Mouse (Mus musculus) CH12.LX (cell line): Measurements from ENCODE around the gene Shank3. TPM values are rescaled to one million over a fixed set of nuclear protein-coding genes. Genes with fewer than 3 reads are reported as not detected.

ENCODE experiments used
- DNase-seq: peaks from one replicate; pipeline ENCODE4 v3.0.0-alpha.2; 2013; ENCODE audit errors: extremely low read depth
- H3K27ac ChIP-seq: 2 replicates; pipeline ENCODE4 v1.5.1; 2012; ENCODE audit warnings: low read depth, mild to moderate bottlenecking, control low read depth, moderate library complexity; ENCODE audit not compliant: insufficient read depth
- H3K27me3 ChIP-seq: replicated peaks from 2 replicates; pipeline ENCODE3; 2012; ENCODE audit warnings: inconsistent platforms
- H3K36me3 ChIP-seq, 2 experiments: replicated peaks in 1 of 2; 2 replicates each; pipeline versions ENCODE3 to v1.6.1; 2012; ENCODE audit warnings: inconsistent platforms in 1 of 2, low read length in 1 of 2, mild to moderate bottlenecking in 1 of 2, mixed read lengths in 1 of 2, moderate library complexity in 1 of 2; ENCODE audit not compliant: control insufficient read depth in 1 of 2, insufficient read depth in 1 of 2
- H3K4me1 ChIP-seq, 2 experiments: 2 replicates each; pipeline ENCODE4 v1.6.1; 2012; ENCODE audit warnings: inconsistent platforms in 1 of 2, moderate library complexity in 1 of 2; ENCODE audit not compliant: insufficient read depth in 2 of 2, control insufficient read depth in 1 of 2
- H3K4me2 ChIP-seq: 2 replicates; pipeline ENCODE4 v1.6.1; 2012; ENCODE audit warnings: low read depth, mild to moderate bottlenecking, control low read depth; ENCODE audit not compliant: poor library complexity, insufficient read depth, severe bottlenecking
- H3K4me3 ChIP-seq, 3 experiments: fragments of 150-350 bp in 1 of 3; sonication (generic) in 1 of 3; replicated peaks in 1 of 3; 2 replicates each; pipeline versions ENCODE3 to v1.5.1; 2011 to 2012; ENCODE audit warnings: low read depth in 2 of 3, low read length in 2 of 3, mild to moderate bottlenecking in 2 of 3, moderate library complexity in 2 of 3, control low read depth in 1 of 3, improper control_type of control experiment in 1 of 3, inconsistent platforms in 1 of 3, mixed read lengths in 1 of 3; ENCODE audit not compliant: poor library complexity in 1 of 3
- H3K79me2 ChIP-seq: replicated peaks from 2 replicates; pipeline ENCODE4 v1.6.1; 2012; ENCODE audit warnings: mild to moderate bottlenecking, moderate library complexity; ENCODE audit not compliant: control insufficient read depth, poor library complexity, insufficient read depth, severe bottlenecking; ENCODE audit errors: extremely low read depth
- H3K9ac ChIP-seq: 2 replicates; pipeline ENCODE4 v1.6.1; 2012; ENCODE audit warnings: low read depth, mild to moderate bottlenecking, control low read depth, moderate library complexity; ENCODE audit not compliant: insufficient read depth
- H3K9me3 ChIP-seq: replicated peaks from 2 replicates; pipeline ENCODE3; 2012; ENCODE audit warnings: low read length, inconsistent platforms, mixed read lengths
- CHD1 ChIP-seq: IDR thresholded peaks from 2 replicates; pipeline ENCODE4 v1.6.1; 2012; ENCODE audit warnings: low read depth, low read length, improper control_type of control experiment, inconsistent platforms
- CTCF ChIP-seq, 2 experiments: IDR thresholded peaks in 1 of 2; conservative IDR thresholded peaks in 1 of 2; 2 replicates each; pipeline ENCODE4 v1.5.1; 2011 to 2012; ENCODE audit warnings: low read depth in 2 of 2, low read length in 2 of 2, improper control_type of control experiment in 1 of 2, inconsistent platforms in 1 of 2, mild to moderate bottlenecking in 1 of 2, moderate library complexity in 1 of 2
- ETS1 ChIP-seq: conservative IDR thresholded peaks from 2 replicates; pipeline ENCODE4 v1.6.1; 2012; ENCODE audit warnings: low read depth, mild to moderate bottlenecking, inconsistent platforms, low read length, improper control_type of control experiment, moderate library complexity
- GABPA ChIP-seq: IDR thresholded peaks from 2 replicates; pipeline ENCODE4 v1.6.1; 2012; ENCODE audit warnings: low read depth, low read length, improper control_type of control experiment, inconsistent platforms; ENCODE audit not compliant: insufficient replicate concordance
- IRF4 ChIP-seq: IDR thresholded peaks from 2 replicates; pipeline ENCODE4 v1.6.1; 2014; ENCODE audit warnings: low read depth, mild to moderate bottlenecking, inconsistent platforms, low read length, improper control_type of control experiment
- JUN ChIP-seq: IDR thresholded peaks from 2 replicates; pipeline ENCODE4 v1.6.1; 2011; ENCODE audit warnings: low read depth, mild to moderate bottlenecking, low read length, improper control_type of control experiment, moderate library complexity; ENCODE audit not compliant: insufficient read depth
- JUND ChIP-seq: conservative IDR thresholded peaks from 2 replicates; pipeline ENCODE4 v1.6.1; 2011; ENCODE audit warnings: low read depth, low read length, improper control_type of control experiment
- KAT2A ChIP-seq: IDR thresholded peaks from 2 replicates; pipeline ENCODE4 v1.6.1; 2012; ENCODE audit warnings: low read length, improper control_type of control experiment, inconsistent platforms; ENCODE audit not compliant: insufficient replicate concordance
- MAFK ChIP-seq: IDR thresholded peaks from 2 replicates; pipeline ENCODE4 v1.6.1; 2011; ENCODE audit warnings: low read length, improper control_type of control experiment; ENCODE audit not compliant: insufficient replicate concordance
- MYC ChIP-seq: IDR thresholded peaks from 2 replicates; pipeline ENCODE4 v1.6.1; 2011; ENCODE audit warnings: low read depth, mild to moderate bottlenecking, improper control_type of control experiment, low read length
- PAX5 ChIP-seq: IDR thresholded peaks from 2 replicates; pipeline ENCODE4 v1.6.1; 2012; ENCODE audit warnings: low read length, inconsistent platforms, mixed read lengths
- POLR2AphosphoS2 ChIP-seq: IDR thresholded peaks from 2 replicates; pipeline ENCODE4 v1.6.1; 2011; ENCODE audit warnings: low read depth, low read length, improper control_type of control experiment
- RAD21 ChIP-seq: IDR thresholded peaks from 2 replicates; pipeline ENCODE4 v1.6.1; 2011; ENCODE audit warnings: low read depth, mild to moderate bottlenecking, low read length, improper control_type of control experiment, moderate library complexity
- SMC3 ChIP-seq: IDR thresholded peaks from 2 replicates; pipeline ENCODE4 v1.6.1; 2011; ENCODE audit warnings: low read depth, low read length, improper control_type of control experiment
- TBP ChIP-seq: conservative IDR thresholded peaks from 2 replicates; pipeline ENCODE4 v1.6.1; 2011; ENCODE audit warnings: low read depth, low read length, improper control_type of control experiment
- UBTF ChIP-seq: IDR thresholded peaks from 2 replicates; pipeline ENCODE4 v1.6.1; 2012; ENCODE audit warnings: low read depth, mild to moderate bottlenecking, inconsistent platforms, low read length, improper control_type of control experiment, moderate library complexity
- ZNF384 ChIP-seq: IDR thresholded peaks from 2 replicates; pipeline ENCODE4 v1.6.1; 2012; ENCODE audit warnings: low read depth, low read length, improper control_type of control experiment, inconsistent platforms
- dilution Hi-C: fragments of 300-500 bp; cut with MboI; formaldehyde crosslinking; loops from 2 replicates; pipeline ENCODE4 v1.14.3; 2020; ENCODE audit warnings: low sequenced_read_pairs; ENCODE audit not compliant: extremely low pct_unique_long_range_greater_than_20kb, extremely low pct_ligation_motif_present
- in situ Hi-C: fragments of 300-500 bp; cut with MboI; formaldehyde crosslinking; loops from 3 replicates; pipeline ENCODE4 v1.14.3; 2019; ENCODE audit warnings: low sequenced_read_pairs, low pct_ligation_motif_present, low pct_unique_long_range_greater_than_20kb, mixed read lengths
- polyA plus RNA-seq: library from polyadenylated mRNA; unstranded; fragments of >175 nt; gene quantifications from 2 replicates; pipeline ENCODE4 v1.2.1, GENCODE M21; 2012; ENCODE audit warnings: low read depth; ENCODE audit not compliant: insufficient read length
- total RNA-seq, 2 experiments: library from RNA; depleted of rRNA; stranded (reverse); fragments of 300-350 nt in 1 of 2; fragments of >200 nt in 1 of 2; gene quantifications; 2 replicates each; pipeline ENCODE4 v1.2.3; 2012 to 2014

The Shank3 gene
- total and polyA plus RNA-seq, 3 experiments: not detected

GRCm38 (mm10) chr15:89454857-89455256 lies 44.6 kb upstream of the Shank3 start:
- dilution Hi-C loops: no loop called here

GRCm38 (mm10) chr15:89455642-89456041 lies 43.8 kb upstream of the Shank3 start:
- TF ChIP-seq IRF4 (no peak), JUN (no peak), ZNF384 (no peak), POLR2AphosphoS2 (no peak), KAT2A (no peak), MYC (no peak), RAD21 (no peak)
- TF ChIP-seq, all 38 proteins: peak for 0
- no peak for DNase-seq
- no peak overlapping the region for H3K4me2 ChIP-seq
- H3K9me3 ChIP-seq: peaks cover 7% of the 10 kb centered on the region
- H3K79me2 ChIP-seq: no peaks in the 10 kb centered on the region
- H3K9ac ChIP-seq: no peak overlapping the region
- peaks cover 62% of the 10 kb centered on the region for H3K27me3 ChIP-seq
- in situ Hi-C loops: no loop called here
- no peak overlapping the region for H3K4me3 ChIP-seq
- peaks cover 3 to 5% of the 10 kb centered on the region in 2 experiments for H3K4me1 ChIP-seq
- dilution Hi-C loops: no loop called here
- H3K27ac ChIP-seq: no peak overlapping the region
- H3K36me3 ChIP-seq: no peaks in the 10 kb centered on the region

More at GRCm38 (mm10) chr15:89454857-89455256, 44.6 kb upstream of the Shank3 start:
- H3K9ac ChIP-seq: no peak overlapping the region
- no peaks in the 10 kb centered on the region for H3K79me2 ChIP-seq
- TF ChIP-seq IRF4 (no peak), POLR2AphosphoS2 (no peak), CTCF (conservative IDR thresholded peaks at IDR 0.05 in 1 of 2, IDR thresholded peaks at IDR 0.05 in 1 of 2; ENCODE audit: low read depth in 2 of 2, low read length in 2 of 2) (no peak), RAD21 (no peak), SMC3 (no peak), PAX5 (no peak), ZNF384 (no peak), CHD1 (no peak), UBTF (no peak), TBP (no peak), JUND (no peak), MAFK (no peak), ETS1 (no peak), GABPA (no peak)
- TF ChIP-seq, all 38 proteins: peak for 0
- in situ Hi-C loops: no loop called here
- Histone ChIP-seq H3K4me1 (peaks cover 3 to 5% of the 10 kb centered on the region in 2 experiments), H3K27ac (no peak overlapping the region), H3K27me3 (peaks cover 63% of the 10 kb centered on the region), H3K9me3 (peaks cover 7% of the 10 kb centered on the region), H3K36me3 (no peaks in the 10 kb centered on the region), H3K4me2 (no peak overlapping the region), H3K4me3 (no peak overlapping the region)
- DNase-seq: no peak
